Mouse (Mus musculus) G1E (cell line): ENCODE data around the gene Tmem237.

Experiments used
- CTCF ChIP-seq: IDR thresholded peaks from 2 replicates; pipeline ENCODE4 v1.5.1; 2012; ENCODE audit warnings: low read depth, low read length, inconsistent platforms, mixed read lengths
- GATA1 ChIP-seq: IDR thresholded peaks from 2 replicates; pipeline ENCODE4 v1.6.1; 2012; ENCODE audit warnings: borderline replicate concordance, low read length, inconsistent platforms, mixed read lengths
- GATA2 ChIP-seq: IDR thresholded peaks from 2 replicates; pipeline ENCODE4 v1.6.1; 2012; ENCODE audit warnings: low read depth, low read length, inconsistent platforms, borderline replicate concordance
- POLR2AphosphoS5 ChIP-seq: IDR thresholded peaks from 2 replicates; pipeline ENCODE4 v1.6.1; 2012; ENCODE audit warnings: low read depth, low read length, inconsistent platforms; ENCODE audit not compliant: insufficient replicate concordance
- TAL1 ChIP-seq: conservative IDR thresholded peaks from 2 replicates; pipeline ENCODE4 v1.6.1; 2012; ENCODE audit warnings: low read depth, low read length, inconsistent platforms, mixed read lengths

- TF ChIP-seq TAL1 = no peak
- no peak for TF ChIP-seq CTCF
- TF ChIP-seq GATA1 = no peak
- TF ChIP-seq POLR2AphosphoS5 = no peak
- no peak for TF ChIP-seq GATA2
Measured at GRCm38 (mm10) chr1:59070867-59071266, 49.3 kb downstream of the Tmem237 start.
